Mouse (Mus musculus) MEL (cell line): ENCODE data around the gene Cpne8. TPM values are rescaled to one million over a fixed set of nuclear protein-coding genes. Genes with fewer than 3 reads are reported as not detected.

Experiments used
- DNase-seq: peaks from one replicate; pipeline ENCODE4 v3.0.0; 2011; ENCODE audit warnings: low read depth, low spot score
- H3K27ac ChIP-seq: 2 replicates; pipeline ENCODE4 v1.5.1; 2012; ENCODE audit warnings: low read depth, mild to moderate bottlenecking, control low read depth, low read length, moderate library complexity; ENCODE audit not compliant: control insufficient read depth
- H3K27me3 ChIP-seq, 2 experiments: fragments of 150-350 bp in 1 of 2; sonication (generic) in 1 of 2; 2 replicates each; pipeline ENCODE4 v1.6.1; 2012; ENCODE audit warnings: low read length in 2 of 2, mild to moderate bottlenecking in 2 of 2, improper control_type of control experiment in 1 of 2, moderate library complexity in 1 of 2; ENCODE audit not compliant: insufficient read depth in 2 of 2, control insufficient read depth in 1 of 2
- H3K36me3 ChIP-seq, 2 experiments: 2 replicates each; pipeline ENCODE4 v1.6.1; 2012 to 2014; ENCODE audit warnings: low read length in 2 of 2, improper control_type of control experiment in 1 of 2, inconsistent platforms in 1 of 2, mild to moderate bottlenecking in 1 of 2; ENCODE audit not compliant: insufficient read depth in 2 of 2, control insufficient read depth in 1 of 2
- H3K4me1 ChIP-seq, 2 experiments: fragments of 150-350 bp in 1 of 2; sonication (generic) in 1 of 2; 2 replicates each; pipeline ENCODE4 v1.6.1; 2012; ENCODE audit warnings: low read length in 2 of 2, improper control_type of control experiment in 1 of 2, mild to moderate bottlenecking in 1 of 2; ENCODE audit not compliant: insufficient read depth in 2 of 2, control insufficient read depth in 1 of 2
- H3K4me3 ChIP-seq, 2 experiments: fragments of 150-350 bp in 1 of 2; sonication (generic) in 1 of 2; 2 replicates each; pipeline ENCODE4 v1.5.1; 2012; ENCODE audit warnings: low read depth in 2 of 2, low read length in 2 of 2, mild to moderate bottlenecking in 2 of 2, moderate library complexity in 2 of 2, control low read depth in 1 of 2, improper control_type of control experiment in 1 of 2; ENCODE audit not compliant: control insufficient read depth in 1 of 2, insufficient read depth in 1 of 2
- H3K79me2 ChIP-seq: 2 replicates; pipeline ENCODE4 v1.6.1; 2012; ENCODE audit warnings: mild to moderate bottlenecking, low read length, moderate library complexity; ENCODE audit not compliant: control insufficient read depth, poor library complexity, insufficient read depth
- H3K9ac ChIP-seq: 2 replicates; pipeline ENCODE4 v1.6.1; 2012; ENCODE audit warnings: low read depth, mild to moderate bottlenecking, control low read depth, low read length, moderate library complexity; ENCODE audit not compliant: control insufficient read depth, poor library complexity, severe bottlenecking
- H3K9me3 ChIP-seq: fragments of 150-350 bp; sonication (generic); replicated peaks from 2 replicates; pipeline ENCODE4 v1.6.1; 2012; ENCODE audit warnings: mild to moderate bottlenecking, low read length, improper control_type of control experiment, moderate library complexity; ENCODE audit not compliant: insufficient read depth
- BHLHE40 ChIP-seq: IDR thresholded peaks from 2 replicates; pipeline ENCODE4 v1.6.1; 2012; ENCODE audit warnings: low read depth, mild to moderate bottlenecking, inconsistent platforms, low read length, improper control_type of control experiment, borderline replicate concordance
- CHD1 ChIP-seq: IDR thresholded peaks from 2 replicates; pipeline ENCODE4 v1.6.1; 2012; ENCODE audit warnings: low read depth, mild to moderate bottlenecking, inconsistent platforms, low read length, improper control_type of control experiment
- CHD2 ChIP-seq: IDR thresholded peaks from 2 replicates; pipeline ENCODE4 v1.6.1; 2011; ENCODE audit warnings: low read length, improper control_type of control experiment
- CTCF ChIP-seq, 3 experiments: IDR thresholded peaks in 2 of 3; conservative IDR thresholded peaks in 1 of 3; 2 replicates each; pipeline ENCODE4 v1.5.1; 2011 to 2012; ENCODE audit warnings: low read length in 3 of 3, low read depth in 2 of 3, mild to moderate bottlenecking in 2 of 3, improper control_type of control experiment in 1 of 3, inconsistent platforms in 1 of 3, mixed read lengths in 1 of 3, moderate library complexity in 1 of 3; ENCODE audit not compliant: control insufficient read depth in 1 of 3, insufficient read depth in 1 of 3, poor library complexity in 1 of 3, severe bottlenecking in 1 of 3
- E2F4 ChIP-seq: IDR thresholded peaks from 2 replicates; pipeline ENCODE4 v1.6.1; 2011; ENCODE audit warnings: low read depth, low read length, improper control_type of control experiment, borderline replicate concordance
- ELF1 ChIP-seq: IDR thresholded peaks from 2 replicates; pipeline ENCODE4 v1.6.1; 2014; ENCODE audit warnings: low read depth, mild to moderate bottlenecking, inconsistent platforms, low read length, improper control_type of control experiment, moderate library complexity
- EP300 ChIP-seq, 2 experiments: IDR thresholded peaks; 2 replicates each; pipeline ENCODE4 v1.6.1; 2011; ENCODE audit warnings: improper control_type of control experiment in 2 of 2, low read length in 2 of 2, low read depth in 1 of 2, mild to moderate bottlenecking in 1 of 2
- JUND ChIP-seq: IDR thresholded peaks from 2 replicates; pipeline ENCODE4 v1.6.1; 2011; ENCODE audit warnings: low read depth, mild to moderate bottlenecking, improper control_type of control experiment, low read length
- MAFK ChIP-seq: IDR thresholded peaks from 2 replicates; pipeline ENCODE4 v1.6.1; 2011; ENCODE audit warnings: low read depth, mild to moderate bottlenecking, low read length, improper control_type of control experiment, borderline replicate concordance
- MAZ ChIP-seq: IDR thresholded peaks from 2 replicates; pipeline ENCODE4 v1.6.1; 2012; ENCODE audit warnings: low read depth, mild to moderate bottlenecking, inconsistent platforms, low read length, improper control_type of control experiment
- MEF2A ChIP-seq: IDR thresholded peaks from 2 replicates; pipeline ENCODE4 v1.6.1; 2014; ENCODE audit warnings: low read depth, mild to moderate bottlenecking, inconsistent platforms, low read length, improper control_type of control experiment; ENCODE audit not compliant: poor library complexity, insufficient replicate concordance, severe bottlenecking; ENCODE audit errors: extremely low read depth
- MYC ChIP-seq: IDR thresholded peaks from 2 replicates; pipeline ENCODE4 v1.6.1; 2011; ENCODE audit warnings: low read depth, mild to moderate bottlenecking, low read length, improper control_type of control experiment, moderate library complexity
- NRF1 ChIP-seq: IDR thresholded peaks from 2 replicates; pipeline ENCODE4 v1.6.1; 2014; ENCODE audit warnings: low read depth, mild to moderate bottlenecking, inconsistent platforms, low read length, improper control_type of control experiment, moderate library complexity; ENCODE audit not compliant: poor library complexity, insufficient read depth, severe bottlenecking
- POLR2A ChIP-seq, 2 experiments: IDR thresholded peaks; 2 replicates each; pipeline ENCODE4 v1.6.1; 2011 to 2012; ENCODE audit warnings: low read length in 2 of 2, mild to moderate bottlenecking in 2 of 2, control low read depth in 1 of 2, improper control_type of control experiment in 1 of 2, low read depth in 1 of 2, moderate library complexity in 1 of 2; ENCODE audit not compliant: control insufficient read depth in 1 of 2, insufficient read depth in 1 of 2, poor library complexity in 1 of 2
- POLR2AphosphoS2 ChIP-seq: IDR thresholded peaks from 2 replicates; pipeline ENCODE4 v1.6.1; 2011; ENCODE audit warnings: low read length, improper control_type of control experiment
- POLR2AphosphoS5 ChIP-seq: IDR thresholded peaks from 2 replicates; pipeline ENCODE4 v1.6.1; 2012; ENCODE audit warnings: low read depth, borderline replicate concordance, mild to moderate bottlenecking, inconsistent platforms, low read length, moderate library complexity, mixed read lengths
- RAD21 ChIP-seq: IDR thresholded peaks from 2 replicates; pipeline ENCODE4 v1.6.1; 2011; ENCODE audit warnings: mild to moderate bottlenecking, low read depth, low read length, improper control_type of control experiment
- SIN3A ChIP-seq: IDR thresholded peaks from 2 replicates; pipeline ENCODE4 v1.6.1; 2012; ENCODE audit warnings: low read length, improper control_type of control experiment, inconsistent platforms
- SMC3 ChIP-seq: IDR thresholded peaks from 2 replicates; pipeline ENCODE4 v1.6.1; 2011; ENCODE audit warnings: low read depth, low read length, improper control_type of control experiment
- TAL1 ChIP-seq: IDR thresholded peaks from 2 replicates; pipeline ENCODE4 v1.6.1; 2012; ENCODE audit warnings: mild to moderate bottlenecking, inconsistent platforms, low read length, moderate library complexity, mixed read lengths
- TBP ChIP-seq: IDR thresholded peaks from 2 replicates; pipeline ENCODE4 v1.8.0; 2011; ENCODE audit warnings: low read depth, low read length, improper control_type of control experiment
- TCF12 ChIP-seq: IDR thresholded peaks from 2 replicates; pipeline ENCODE4 v1.6.1; 2014; ENCODE audit warnings: low read depth, mild to moderate bottlenecking, inconsistent platforms, low read length, improper control_type of control experiment, moderate library complexity
- UBTF ChIP-seq: IDR thresholded peaks from 2 replicates; pipeline ENCODE4 v1.6.1; 2012; ENCODE audit warnings: low read depth, mild to moderate bottlenecking, inconsistent platforms, low read length, improper control_type of control experiment, moderate library complexity, borderline replicate concordance; ENCODE audit not compliant: insufficient read depth
- USF1 ChIP-seq: IDR thresholded peaks from 2 replicates; pipeline ENCODE4 v1.6.1; 2014; ENCODE audit warnings: low read depth, mild to moderate bottlenecking, inconsistent platforms, low read length, improper control_type of control experiment, moderate library complexity
- USF2 ChIP-seq, 2 experiments: IDR thresholded peaks; 2 replicates each; pipeline ENCODE4 v1.6.1; 2011 to 2012; ENCODE audit warnings: improper control_type of control experiment in 2 of 2, low read length in 2 of 2, borderline replicate concordance in 1 of 2, inconsistent platforms in 1 of 2, low read depth in 1 of 2, mild to moderate bottlenecking in 1 of 2; ENCODE audit not compliant: insufficient read depth in 1 of 2
- ZKSCAN1 ChIP-seq: IDR thresholded peaks from 2 replicates; pipeline ENCODE4 v1.6.1; 2012; ENCODE audit warnings: low read depth, mild to moderate bottlenecking, inconsistent platforms, low read length, improper control_type of control experiment, moderate library complexity
- polyA plus RNA-seq, 2 experiments: library from polyadenylated mRNA; stranded (reverse) in 1 of 2; unstranded in 1 of 2; fragments of >175 nt in 1 of 2; fragments of >200 nt in 1 of 2; gene quantifications; 2 replicates each; pipeline versions ENCODE4 v1.2.1 to v1.2.4; 2012; ENCODE audit warnings: low replicate concordance in 2 of 2, low read depth in 1 of 2; ENCODE audit not compliant: insufficient read length in 2 of 2, insufficient read depth in 1 of 2, missing spikeins in 1 of 2
- total RNA-seq: library from RNA; depleted of rRNA; stranded (reverse); fragments of 300-350 nt; gene quantifications from 2 replicates; pipeline ENCODE4 v1.2.3, GENCODE M21; 2012

Cpne8 gene
- total and polyA plus RNA-seq, 3 experiments = 18.5 to 50.4 TPM; not detected in 1

- Histone ChIP-seq H3K9ac (no peak overlapping the region), H3K4me1 (no peaks in the 10 kb centered on the region), H3K27ac (no peak overlapping the region), H3K4me3 (no peak overlapping the region), H3K36me3 (no peaks in the 10 kb centered on the region), H3K9me3 (no peaks in the 10 kb centered on the region), H3K79me2 (no peaks in the 10 kb centered on the region), H3K27me3 (no peaks in the 10 kb centered on the region)
- DNase-seq = no peak
- TF ChIP-seq SMC3 (no peak), BHLHE40 (no peak), CTCF (IDR thresholded peaks at IDR 0.05 in 2 of 3, conservative IDR thresholded peaks at IDR 0.05 in 1 of 3; ENCODE audit: control insufficient read depth in 1 of 3, insufficient read depth in 1 of 3, low read depth in 2 of 3, low read length in 3 of 3, poor library complexity in 1 of 3, severe bottlenecking in 1 of 3) (no peak), POLR2AphosphoS5 (no peak), TAL1 (no peak), TBP (no peak), POLR2AphosphoS2 (no peak), RAD21 (no peak), MYC (no peak), UBTF (no peak), MEF2A (no peak), CHD1 (no peak), SIN3A (no peak), NRF1 (no peak), E2F4 (no peak), MAZ (no peak), MAFK (no peak), CHD2 (no peak)
Measured at GRCm38 (mm10) chr15:90660723-90661122, 18.5 kb downstream of the Cpne8 start.

GRCm38 (mm10) chr15:90658053-90658452 lies 21.2 kb downstream of the Cpne8 start:
- H3K9ac ChIP-seq = no peak overlapping the region
- H3K4me1 ChIP-seq = no peaks in the 10 kb centered on the region
- H3K27me3 ChIP-seq = no peaks in the 10 kb centered on the region
- H3K4me3 ChIP-seq = no peak overlapping the region
- DNase-seq = no peak
- H3K36me3 ChIP-seq = no peaks in the 10 kb centered on the region
- no peaks in the 10 kb centered on the region for H3K9me3 ChIP-seq
- TF ChIP-seq USF2 (IDR thresholded peaks at IDR 0.05; ENCODE audit: borderline replicate concordance in 1 of 2, insufficient read depth in 1 of 2, low read depth in 1 of 2, low read length in 2 of 2) (no peak), JUND (no peak), POLR2A (IDR thresholded peaks at IDR 0.05; ENCODE audit: control insufficient read depth in 1 of 2, insufficient read depth in 1 of 2, low read depth in 1 of 2, low read length in 2 of 2, poor library complexity in 1 of 2) (no peak), MAFK (no peak), SIN3A (no peak), ZKSCAN1 (no peak), ELF1 (no peak), USF1 (no peak), BHLHE40 (no peak), MEF2A (no peak), RAD21 (no peak), EP300 (IDR thresholded peaks at IDR 0.05; ENCODE audit: low read depth in 1 of 2, low read length in 2 of 2) (no peak), TCF12 (no peak)
- no peaks in the 10 kb centered on the region for H3K79me2 ChIP-seq
- H3K27ac ChIP-seq = no peak overlapping the region
